Mouse (Mus musculus) small intestine, adult 2 months (tissue): Measurements from ENCODE around the gene Rasgrf1. TPM values are rescaled to one million over a fixed set of nuclear protein-coding genes. Genes with fewer than 3 reads are reported as not detected.

Source experiments
- H3K27ac ChIP-seq: fragments of 200-500 bp; 2 replicates; pipeline ENCODE4 v1.5.1; 2012; ENCODE audit warnings: low read depth, low read length, control low read depth, inconsistent platforms; ENCODE audit not compliant: insufficient read depth
- H3K27me3 ChIP-seq: fragments of 200-500 bp; 2 replicates; pipeline ENCODE4 v1.6.1; 2012; ENCODE audit warnings: mild to moderate bottlenecking, moderate library complexity, low read length, inconsistent platforms; ENCODE audit not compliant: control insufficient read depth, insufficient read depth
- H3K36me3 ChIP-seq: fragments of 200-500 bp; 2 replicates; pipeline ENCODE4 v1.6.1; 2012; ENCODE audit warnings: mild to moderate bottlenecking, low read length, control low read depth, inconsistent platforms; ENCODE audit not compliant: control insufficient read depth, insufficient read depth
- H3K4me1 ChIP-seq: fragments of 200-500 bp; 2 replicates; pipeline ENCODE4 v1.6.1; 2012; ENCODE audit warnings: low read length, inconsistent platforms, mixed read lengths; ENCODE audit not compliant: control insufficient read depth, insufficient read depth, insufficient read length
- H3K4me3 ChIP-seq: fragments of 200-500 bp; 2 replicates; pipeline ENCODE4 v1.5.1; 2012; ENCODE audit warnings: low read depth, mild to moderate bottlenecking, control low read depth, inconsistent platforms, low read length, moderate library complexity
- CTCF ChIP-seq: fragments of 200-500 bp; IDR thresholded peaks from 2 replicates; pipeline ENCODE4 v1.5.1; 2012; ENCODE audit warnings: low read depth, mild to moderate bottlenecking, control low read depth, inconsistent platforms, low read length, moderate library complexity, mixed read lengths; ENCODE audit not compliant: insufficient replicate concordance, insufficient read length; ENCODE audit errors: extremely low read depth
- POLR2A ChIP-seq: fragments of 200-500 bp; IDR thresholded peaks from 2 replicates; pipeline ENCODE4 v1.6.1; 2012; ENCODE audit warnings: low read depth, mild to moderate bottlenecking, control low read depth, inconsistent platforms, low read length, moderate library complexity
- WGBS: fragments of 180-500 bp; shearing (Covaris S2); methylation state at CpG from one replicate; pipeline ENCODE4 v1.1.7; 2018; 5-methylcytosine and 5-hydroxymethylcytosine counted together
- polyA plus RNA-seq: library from polyadenylated mRNA; depleted of rRNA; stranded (reverse); fragments of >200 nt; gene quantifications from 2 replicates; pipeline ENCODE4 v1.2.3, GENCODE M21; 2012

Rasgrf1 gene
- polyA plus RNA-seq, 1 experiment = 0.15 TPM

GRCm38 (mm10) chr9:89921121-89921520, 11.4 kb downstream of the Rasgrf1 start:
- no peak for TF ChIP-seq CTCF
- no peak for TF ChIP-seq POLR2A
- Histone ChIP-seq H3K36me3 (no peaks in the 10 kb centered on the region), H3K27me3 (no peaks in the 10 kb centered on the region), H3K27ac (no peak overlapping the region), H3K4me1 (no peaks in the 10 kb centered on the region), H3K4me3 (no peak overlapping the region)
- WGBS = 76% methylated on average over 9 of the region's 9 CpGs

DNA sequence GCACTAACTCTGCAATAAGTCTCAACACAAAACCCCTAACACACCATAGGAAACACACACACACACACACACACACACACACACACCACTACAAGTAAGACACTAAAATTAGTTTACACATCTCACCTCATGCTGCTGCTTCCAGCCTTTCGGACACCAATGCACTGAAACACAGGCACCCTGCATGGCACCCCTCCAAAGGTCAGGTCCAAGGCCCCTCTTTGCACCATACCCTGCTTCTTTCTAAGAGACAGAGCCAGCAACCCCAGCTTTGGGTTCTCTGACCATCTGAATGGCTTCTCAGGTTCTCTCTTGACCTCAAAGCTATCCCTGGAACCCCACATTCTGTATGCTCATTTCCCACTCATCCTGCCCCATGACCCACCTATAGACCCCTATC, 13.0 kb downstream of the Rasgrf1 start:
- no peak for TF ChIP-seq CTCF
- no peak for TF ChIP-seq POLR2A
- H3K4me3 ChIP-seq = no peak overlapping the region
- no peaks in the 10 kb centered on the region for H3K36me3 ChIP-seq
- no peaks in the 10 kb centered on the region for H3K4me1 ChIP-seq
- no peak overlapping the region for H3K27ac ChIP-seq
- H3K27me3 ChIP-seq = no peaks in the 10 kb centered on the region
- 94% methylated on average over 1 of the region's 1 CpGs for WGBS

- H3K4me3 ChIP-seq = no peak overlapping the region
- H3K27me3 ChIP-seq = no peaks in the 10 kb centered on the region
- no peaks in the 10 kb centered on the region for H3K36me3 ChIP-seq
- H3K27ac ChIP-seq = no peak overlapping the region
- 85% methylated on average over 1 of the region's 1 CpGs for WGBS
- no peaks in the 10 kb centered on the region for H3K4me1 ChIP-seq
- TF ChIP-seq CTCF = no peak
- TF ChIP-seq POLR2A = no peak
Observed at GRCm38 (mm10) chr9:89924836-89925235, 15.1 kb downstream of the Rasgrf1 start.

- no peak overlapping the region for H3K27ac ChIP-seq
- no peaks in the 10 kb centered on the region for H3K27me3 ChIP-seq
- H3K4me1 ChIP-seq = no peaks in the 10 kb centered on the region
- no peak for TF ChIP-seq CTCF
- TF ChIP-seq POLR2A = no peak
- H3K36me3 ChIP-seq = no peaks in the 10 kb centered on the region
- no peak overlapping the region for H3K4me3 ChIP-seq
Observed at GRCm38 (mm10) chr9:89928497-89928896, 18.8 kb downstream of the Rasgrf1 start.

DNA sequence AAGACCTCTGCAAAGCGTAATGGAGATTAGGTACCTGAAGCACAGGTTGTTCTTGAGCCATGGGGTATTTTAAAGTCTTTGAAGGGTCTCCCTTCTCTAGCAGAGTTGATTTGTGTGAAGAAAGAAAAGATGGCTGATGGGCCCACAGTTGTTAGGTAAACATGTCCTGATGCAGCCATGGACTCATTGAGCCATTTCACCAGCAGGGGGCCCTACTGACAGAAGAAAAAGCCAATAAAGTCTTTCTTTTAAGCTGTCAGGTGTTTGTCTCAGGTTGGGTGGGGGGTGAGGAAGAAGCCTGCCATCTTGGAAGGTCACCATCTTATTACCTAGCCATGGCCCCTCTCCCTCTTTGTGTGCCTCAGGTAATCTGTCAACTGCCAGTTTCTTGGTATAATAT, 30.7 kb downstream of the Rasgrf1 start:
- no peaks in the 10 kb centered on the region for H3K4me1 ChIP-seq
- H3K36me3 ChIP-seq = no peaks in the 10 kb centered on the region
- peak; percentile 28; the same call in 1 of the 2 replicates for TF ChIP-seq CTCF
- TF ChIP-seq POLR2A = no peak
- H3K4me3 ChIP-seq = no peak overlapping the region
- WGBS = 78% methylated on average over 1 of the region's 1 CpGs
- H3K27ac ChIP-seq = no peak overlapping the region
- no peaks in the 10 kb centered on the region for H3K27me3 ChIP-seq

GRCm38 (mm10) chr9:89946830-89947229, 37.1 kb downstream of the Rasgrf1 start:
- Histone ChIP-seq H3K4me1 (no peaks in the 10 kb centered on the region), H3K27ac (no peak overlapping the region), H3K36me3 (no peaks in the 10 kb centered on the region), H3K27me3 (no peaks in the 10 kb centered on the region), H3K4me3 (no peak overlapping the region)
- TF ChIP-seq POLR2A = no peak
- no peak for TF ChIP-seq CTCF
- 81% methylated on average over 9 of the region's 9 CpGs for WGBS

DNA sequence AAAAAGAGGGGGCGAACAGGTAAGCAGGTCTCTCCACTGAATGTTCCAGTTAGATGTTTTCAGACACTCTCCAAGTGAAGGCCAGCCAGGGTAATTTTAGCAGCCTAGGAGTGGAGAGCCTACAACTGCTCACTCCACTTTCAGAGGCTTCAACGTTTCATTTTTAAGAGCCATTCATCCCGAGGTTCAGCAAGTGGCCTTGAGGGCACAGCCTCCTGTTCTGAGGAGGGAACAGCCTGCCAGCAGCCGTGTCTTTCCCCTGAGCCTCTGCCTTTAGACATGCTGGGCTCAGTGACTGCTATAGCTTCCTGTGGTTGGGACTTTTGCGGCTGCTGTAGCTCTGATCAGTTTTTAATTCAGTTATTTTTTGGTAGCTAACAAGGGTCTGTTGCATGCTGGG, 38.9 kb downstream of the Rasgrf1 start:
- Histone ChIP-seq H3K27ac (no peak overlapping the region), H3K36me3 (no peaks in the 10 kb centered on the region), H3K27me3 (no peaks in the 10 kb centered on the region), H3K4me3 (no peak overlapping the region), H3K4me1 (no peaks in the 10 kb centered on the region)
- TF ChIP-seq CTCF = no peak
- no peak for TF ChIP-seq POLR2A
- WGBS = 54% methylated on average over 5 of the region's 5 CpGs

DNA sequence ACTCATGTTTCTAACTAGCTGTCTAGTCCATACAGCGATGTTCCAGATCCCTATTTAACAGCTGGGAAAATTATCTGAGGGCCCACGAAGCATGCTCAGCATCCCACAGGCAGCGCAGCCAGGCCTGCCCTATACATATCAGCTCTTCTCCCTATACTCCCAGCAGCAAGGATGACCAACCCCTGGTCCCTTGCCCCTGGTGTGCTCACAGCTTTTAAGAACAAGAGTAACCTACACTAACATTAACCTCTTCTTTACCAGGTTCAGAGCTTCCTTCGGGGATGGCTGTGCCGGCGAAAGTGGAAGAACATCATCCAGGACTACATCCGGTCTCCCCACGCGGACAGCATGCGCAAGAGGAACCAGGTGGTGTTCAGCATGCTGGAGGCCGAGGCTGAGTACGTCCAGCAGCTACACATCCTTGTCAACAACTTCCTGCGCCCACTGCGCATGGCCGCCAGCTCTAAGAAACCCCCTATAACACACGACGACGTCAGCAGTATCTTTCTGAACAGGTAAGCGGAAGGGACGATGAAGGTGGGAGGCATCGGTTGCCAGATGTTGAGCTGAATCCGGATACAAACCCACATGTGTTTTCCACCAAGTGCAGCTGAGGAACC, 44.0 kb downstream of the Rasgrf1 start:
- no peaks in the 10 kb centered on the region for H3K27me3 ChIP-seq
- H3K4me3 ChIP-seq = no peak overlapping the region
- H3K4me1 ChIP-seq = no peaks in the 10 kb centered on the region
- WGBS = 91% methylated on average over 22 of the region's 22 CpGs
- TF ChIP-seq POLR2A (no peak), CTCF (no peak)
- H3K27ac ChIP-seq = no peak overlapping the region
- no peaks in the 10 kb centered on the region for H3K36me3 ChIP-seq
